Mouse (Mus musculus) MEL (cell line): ENCODE data around the gene Rnf145.

Source experiments
- CTCF ChIP-seq, 3 experiments: IDR thresholded peaks in 2 of 3; conservative IDR thresholded peaks in 1 of 3; 2 replicates each; pipeline ENCODE4 v1.5.1; 2011 to 2012; ENCODE audit warnings: low read length in 3 of 3, low read depth in 2 of 3, mild to moderate bottlenecking in 2 of 3, improper control_type of control experiment in 1 of 3, inconsistent platforms in 1 of 3, mixed read lengths in 1 of 3, moderate library complexity in 1 of 3; ENCODE audit not compliant: control insufficient read depth in 1 of 3, insufficient read depth in 1 of 3, poor library complexity in 1 of 3, severe bottlenecking in 1 of 3
- EP300 ChIP-seq, 2 experiments: IDR thresholded peaks; 2 replicates each; pipeline ENCODE4 v1.6.1; 2011; ENCODE audit warnings: improper control_type of control experiment in 2 of 2, low read length in 2 of 2, low read depth in 1 of 2, mild to moderate bottlenecking in 1 of 2
- GABPA ChIP-seq: IDR thresholded peaks from 2 replicates; pipeline ENCODE4 v1.6.1; 2012; ENCODE audit warnings: low read depth, mild to moderate bottlenecking, inconsistent platforms, low read length, improper control_type of control experiment, moderate library complexity
- MAX ChIP-seq: IDR thresholded peaks from 2 replicates; pipeline ENCODE4 v1.6.1; 2011; ENCODE audit warnings: low read length, improper control_type of control experiment
- MEF2A ChIP-seq: IDR thresholded peaks from 2 replicates; pipeline ENCODE4 v1.6.1; 2014; ENCODE audit warnings: low read depth, mild to moderate bottlenecking, inconsistent platforms, low read length, improper control_type of control experiment; ENCODE audit not compliant: poor library complexity, insufficient replicate concordance, severe bottlenecking; ENCODE audit errors: extremely low read depth
- POLR2A ChIP-seq, 2 experiments: IDR thresholded peaks; 2 replicates each; pipeline ENCODE4 v1.6.1; 2011 to 2012; ENCODE audit warnings: low read length in 2 of 2, mild to moderate bottlenecking in 2 of 2, control low read depth in 1 of 2, improper control_type of control experiment in 1 of 2, low read depth in 1 of 2, moderate library complexity in 1 of 2; ENCODE audit not compliant: control insufficient read depth in 1 of 2, insufficient read depth in 1 of 2, poor library complexity in 1 of 2
- RAD21 ChIP-seq: IDR thresholded peaks from 2 replicates; pipeline ENCODE4 v1.6.1; 2011; ENCODE audit warnings: mild to moderate bottlenecking, low read depth, low read length, improper control_type of control experiment
- TAL1 ChIP-seq: IDR thresholded peaks from 2 replicates; pipeline ENCODE4 v1.6.1; 2012; ENCODE audit warnings: mild to moderate bottlenecking, inconsistent platforms, low read length, moderate library complexity, mixed read lengths
- UBTF ChIP-seq: IDR thresholded peaks from 2 replicates; pipeline ENCODE4 v1.6.1; 2012; ENCODE audit warnings: low read depth, mild to moderate bottlenecking, inconsistent platforms, low read length, improper control_type of control experiment, moderate library complexity, borderline replicate concordance; ENCODE audit not compliant: insufficient read depth

DNA sequence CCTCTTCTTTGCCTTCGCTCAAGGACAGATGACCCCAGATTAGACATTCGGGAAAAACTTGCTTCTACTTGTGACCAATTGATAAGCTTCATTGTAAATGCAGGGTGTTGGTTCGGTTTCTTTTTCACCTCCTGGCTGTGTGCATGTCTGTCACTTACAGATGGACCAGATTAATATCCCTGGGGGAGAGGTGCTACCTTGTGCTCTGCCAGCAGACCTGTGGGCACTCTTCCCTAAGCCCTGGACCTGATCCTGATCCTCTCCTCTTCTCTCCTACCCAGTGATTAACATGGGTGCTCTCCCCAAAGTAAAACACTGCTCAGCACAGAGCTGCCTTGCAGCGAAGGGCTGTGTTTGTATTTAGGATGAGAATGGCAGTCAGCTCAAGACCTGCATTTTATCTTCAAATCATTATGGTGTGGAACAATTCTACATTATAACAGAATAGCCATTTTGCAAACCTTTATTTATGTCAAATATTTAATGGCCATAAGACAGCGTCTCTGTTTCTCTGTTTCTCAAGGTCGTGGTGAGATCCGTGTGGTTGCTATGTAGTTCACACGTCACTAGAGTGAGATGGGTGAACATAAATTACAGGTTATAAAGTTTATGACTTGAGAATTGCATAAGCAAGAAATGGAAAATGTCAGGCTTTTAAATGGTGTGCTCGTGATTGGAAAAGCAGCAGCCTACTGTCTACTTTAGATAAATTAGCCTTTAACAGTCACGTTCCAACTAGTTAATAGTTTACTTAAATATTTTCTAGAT, 30.9 kb downstream of the Rnf145 start:
- TF ChIP-seq POLR2A (IDR thresholded peaks at IDR 0.05; ENCODE audit: control insufficient read depth in 1 of 2, insufficient read depth in 1 of 2, low read depth in 1 of 2, low read length in 2 of 2, poor library complexity in 1 of 2) (no peak), CTCF (IDR thresholded peaks at IDR 0.05 in 2 of 3, conservative IDR thresholded peaks at IDR 0.05 in 1 of 3; ENCODE audit: control insufficient read depth in 1 of 3, insufficient read depth in 1 of 3, low read depth in 2 of 3, low read length in 3 of 3, poor library complexity in 1 of 3, severe bottlenecking in 1 of 3) (no peak), GABPA (no peak), MAX (no peak), MEF2A (no peak), RAD21 (no peak), TAL1 (no peak), EP300 (IDR thresholded peaks at IDR 0.05; ENCODE audit: low read depth in 1 of 2, low read length in 2 of 2) (no peak), UBTF (no peak)
